Mouse (Mus musculus) layer of hippocampus, adult 11-12 months (tissue): ENCODE measurements around the gene Ptgir.

Source experiments
- DNase-seq: peaks from one replicate; pipeline ENCODE4 v3.0.0; 2022; ENCODE audit warnings: low spot score

The Ptgir gene

DNA sequence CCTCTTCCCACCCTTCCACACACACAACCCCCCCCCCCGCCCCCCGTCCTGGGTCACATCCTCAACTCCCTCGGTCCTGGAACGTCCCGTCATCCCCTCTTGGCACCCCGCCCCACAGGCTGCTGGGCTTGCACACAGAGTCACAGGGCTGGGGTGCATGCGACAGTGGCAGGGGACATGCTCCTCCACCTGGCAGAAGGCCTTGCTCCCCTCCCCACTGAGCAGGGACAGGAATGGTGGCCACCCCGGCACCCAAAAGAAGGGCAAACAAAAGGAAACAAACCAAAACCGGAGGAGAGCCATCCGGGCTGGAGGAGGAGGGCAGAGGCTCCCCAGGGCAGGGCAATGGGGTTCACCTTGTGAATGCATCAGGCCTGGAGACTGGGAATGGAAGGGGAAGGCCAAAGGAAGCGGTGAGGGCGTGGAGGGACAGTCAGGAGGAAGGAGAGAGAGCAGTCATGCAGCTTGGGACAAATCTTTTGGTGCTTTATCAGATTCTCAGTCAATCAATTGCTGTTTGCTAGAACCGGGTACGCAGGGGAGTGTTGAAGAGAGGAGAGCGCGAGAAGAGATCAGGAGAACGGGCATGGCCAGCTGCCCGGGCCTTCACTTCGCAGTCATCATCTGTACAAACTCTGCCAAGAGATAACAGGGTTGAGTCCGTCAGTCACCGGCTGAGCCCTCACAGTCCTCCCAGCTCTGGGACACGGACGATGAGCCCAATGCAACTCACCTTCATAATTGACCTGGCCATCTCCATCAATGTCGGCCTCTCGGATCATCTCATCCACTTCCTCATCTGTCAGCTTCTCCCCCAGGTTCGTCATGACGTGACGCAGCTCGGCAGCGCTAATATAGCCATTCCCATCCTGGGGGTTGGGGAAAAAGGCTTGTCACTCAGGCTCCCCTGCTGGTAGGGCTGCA, 10.3 kb downstream of the Ptgir start:
- peak; percentile 40 for DNase-seq

DNA sequence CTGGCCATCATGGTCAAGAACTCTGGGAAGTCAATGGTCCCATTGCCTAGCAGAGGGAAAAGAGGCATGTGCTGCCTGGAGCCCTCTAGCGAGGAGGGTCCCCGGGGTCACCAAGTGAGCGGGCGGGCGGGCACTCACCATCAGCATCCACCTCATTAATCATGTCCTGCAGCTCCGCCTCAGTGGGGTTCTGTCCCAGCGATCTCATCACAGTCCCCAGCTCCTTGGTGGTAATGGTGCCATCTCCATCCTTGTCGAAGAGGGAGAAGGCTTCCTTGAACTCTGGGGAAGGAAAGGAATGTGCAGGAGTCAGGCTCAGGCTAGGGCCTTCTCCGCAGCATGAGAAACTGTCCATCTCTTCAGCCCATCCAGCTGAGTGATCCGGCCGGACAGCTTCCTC, 11.2 kb downstream of the Ptgir start:
- DNase-seq = no peak

DNA sequence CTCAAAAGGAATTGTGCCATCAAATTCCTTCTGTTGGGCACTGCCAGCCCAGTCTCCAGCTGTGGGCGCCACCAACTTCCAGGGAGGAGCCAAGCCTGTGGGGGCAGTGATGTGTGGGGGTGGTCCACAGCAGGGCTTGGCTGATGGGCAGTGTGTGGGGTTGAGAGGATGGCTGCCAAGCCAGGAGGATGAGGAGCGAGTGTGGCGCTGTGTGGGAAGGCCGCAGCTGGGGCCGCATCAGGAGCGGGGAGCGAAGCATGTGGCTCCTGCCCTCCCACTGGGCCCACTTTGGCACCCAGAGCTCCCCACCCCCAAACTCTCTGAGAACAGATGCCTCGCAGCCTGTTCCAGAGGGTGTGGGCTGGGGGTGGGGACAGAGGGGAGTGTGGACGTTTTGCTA, 11.7 kb downstream of the Ptgir start:
- DNase-seq = peak; percentile 74

DNA sequence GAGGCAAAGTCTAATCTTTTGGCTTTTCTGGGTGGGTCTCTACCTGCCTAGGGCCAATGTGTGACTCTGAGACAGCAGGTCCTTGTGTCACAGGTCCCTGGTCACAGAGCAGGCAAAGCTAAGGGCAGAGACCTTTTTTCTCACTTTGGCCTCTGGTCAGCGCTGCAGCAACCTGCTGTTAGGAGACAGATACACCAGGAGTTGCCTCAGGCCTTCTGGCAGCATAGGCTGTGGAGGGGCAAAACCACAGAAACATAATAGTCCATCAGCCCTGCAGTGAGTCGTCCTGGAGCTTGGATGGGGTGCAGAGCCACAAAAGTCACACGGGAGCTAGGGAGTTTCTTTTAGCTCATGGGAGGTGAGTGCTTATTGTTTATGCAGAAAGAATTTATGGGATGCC, 12.4 kb downstream of the Ptgir start:
- DNase-seq = no peak

DNA sequence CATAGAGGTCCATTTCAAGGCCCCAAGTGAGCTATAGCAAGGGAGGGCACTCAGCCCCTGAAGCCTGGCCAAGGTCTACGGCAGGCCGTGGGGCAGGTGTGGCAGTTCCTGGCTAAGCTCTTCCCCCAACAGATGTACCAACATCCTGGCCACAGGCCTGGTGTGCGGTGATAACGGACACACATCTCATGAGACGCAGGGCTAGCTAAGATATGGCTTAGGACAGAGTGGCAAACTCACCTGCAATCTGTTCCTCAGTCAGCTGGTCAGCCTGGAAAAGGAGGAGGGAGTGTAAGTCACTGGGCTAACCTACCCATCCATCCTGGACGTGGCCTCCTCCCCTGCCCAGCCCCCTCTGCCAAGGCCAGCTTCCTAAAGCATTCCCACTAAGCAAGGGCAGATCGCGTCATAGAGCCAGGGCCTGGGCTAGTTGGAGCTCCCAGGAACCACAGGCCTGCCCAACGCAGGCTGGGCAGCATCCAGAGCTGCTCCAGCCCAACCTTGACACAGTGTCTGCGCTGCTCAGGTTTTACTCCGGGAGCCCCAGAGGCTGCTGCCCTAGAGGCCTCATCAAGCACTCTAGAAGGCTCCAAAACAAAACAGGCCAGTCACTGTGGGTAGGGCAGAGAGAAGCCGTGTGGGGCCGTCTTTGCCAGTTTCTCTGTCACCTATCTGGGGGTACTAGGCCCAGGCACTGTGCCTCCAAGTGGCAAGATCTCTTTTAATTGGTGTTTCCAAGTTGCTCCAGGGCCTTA, 13.3 kb downstream of the Ptgir start:
- no peak for DNase-seq

DNA sequence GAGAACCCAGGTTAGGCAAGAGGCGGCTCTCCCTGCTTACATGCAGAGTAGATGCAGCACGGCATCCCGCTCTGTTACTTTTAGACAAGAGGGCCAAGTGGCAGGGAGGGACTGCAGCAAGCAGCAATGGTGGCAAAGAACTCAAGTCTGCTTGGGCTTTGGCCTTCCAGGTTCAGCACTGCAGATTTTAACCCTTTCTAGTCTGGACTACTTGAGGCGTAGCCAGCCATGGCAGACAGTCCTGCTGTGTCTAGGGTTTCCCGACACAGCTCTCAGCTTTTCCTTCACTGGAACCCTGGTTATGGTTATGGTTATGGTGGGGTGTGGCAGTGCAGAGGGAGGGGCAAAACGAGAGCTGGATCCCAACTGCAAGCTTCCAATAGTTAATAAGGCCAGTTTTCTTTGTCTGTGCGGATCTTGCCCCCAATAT, 13.9 kb downstream of the Ptgir start:
- peak; percentile 45 for DNase-seq

DNA sequence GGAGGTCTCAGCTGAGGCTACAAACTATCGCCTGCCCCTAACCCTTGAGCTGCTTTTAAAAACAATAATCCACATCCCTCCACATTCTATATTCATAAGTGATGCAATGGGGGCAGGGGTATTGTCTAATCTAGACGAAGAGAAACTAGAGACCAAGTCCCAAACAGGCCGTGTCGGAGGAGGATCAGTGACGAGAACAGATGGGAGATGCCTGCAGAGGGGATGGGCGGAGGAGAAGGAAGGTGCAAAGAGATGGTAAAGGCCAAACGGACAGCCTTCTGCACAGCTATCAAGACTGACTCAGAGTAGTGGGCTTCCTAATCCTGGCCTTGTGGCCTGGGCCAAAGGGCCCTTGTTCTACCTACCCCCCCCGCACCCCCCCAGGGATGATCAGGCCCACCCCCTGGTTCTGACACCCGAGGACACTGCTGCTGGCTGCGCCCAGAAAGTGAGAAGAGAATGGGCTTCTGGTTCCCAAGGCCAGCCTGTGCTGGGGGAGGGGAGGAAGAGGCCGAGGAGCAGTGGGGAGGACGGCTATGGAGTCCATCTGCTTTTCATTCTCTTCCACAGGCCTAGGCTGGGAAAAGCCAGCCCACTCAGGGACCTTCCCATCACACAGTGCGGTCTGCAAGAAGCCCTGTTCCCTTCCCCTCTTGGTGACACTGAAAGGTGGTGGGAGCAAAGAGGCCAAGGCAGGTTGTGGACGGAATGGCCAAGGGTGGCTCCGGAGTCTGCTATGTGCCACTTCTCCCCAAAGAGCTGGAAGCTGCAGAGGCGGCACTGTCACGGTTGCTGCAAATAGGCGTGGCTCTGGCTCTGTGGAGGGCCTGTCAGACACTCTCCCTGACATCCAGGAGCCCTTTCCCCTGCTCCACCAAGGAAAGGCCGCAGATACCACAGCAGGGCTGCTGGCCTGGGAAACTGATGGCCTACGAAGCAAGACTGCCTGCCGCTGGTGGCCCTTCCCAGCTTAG, 14.8 kb downstream of the Ptgir start:
- peak; percentile 46 for DNase-seq

DNA sequence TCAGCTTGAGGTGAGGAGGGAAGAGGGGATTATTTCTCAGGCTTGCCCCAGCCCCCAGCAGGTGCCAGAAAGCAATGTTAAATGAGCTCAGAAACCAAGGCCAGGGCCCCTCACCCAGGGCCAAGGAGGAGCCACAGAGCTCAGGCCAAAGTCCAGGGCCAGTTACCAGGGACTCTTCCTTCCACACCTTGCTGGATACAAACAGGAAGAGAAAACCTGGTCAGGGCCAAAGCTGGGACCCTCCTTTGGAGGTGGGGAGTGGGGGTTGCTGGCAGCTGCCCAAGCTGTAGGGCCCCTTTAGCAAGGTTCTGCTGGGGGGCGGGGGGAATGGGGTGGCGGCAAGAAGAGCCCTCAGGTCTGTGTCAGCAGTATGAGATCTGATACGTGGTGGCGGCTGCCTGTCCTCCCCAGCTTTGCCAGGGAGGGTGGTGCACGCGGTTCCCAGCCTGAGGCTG, 15.6 kb downstream of the Ptgir start:
- no peak for DNase-seq

DNA sequence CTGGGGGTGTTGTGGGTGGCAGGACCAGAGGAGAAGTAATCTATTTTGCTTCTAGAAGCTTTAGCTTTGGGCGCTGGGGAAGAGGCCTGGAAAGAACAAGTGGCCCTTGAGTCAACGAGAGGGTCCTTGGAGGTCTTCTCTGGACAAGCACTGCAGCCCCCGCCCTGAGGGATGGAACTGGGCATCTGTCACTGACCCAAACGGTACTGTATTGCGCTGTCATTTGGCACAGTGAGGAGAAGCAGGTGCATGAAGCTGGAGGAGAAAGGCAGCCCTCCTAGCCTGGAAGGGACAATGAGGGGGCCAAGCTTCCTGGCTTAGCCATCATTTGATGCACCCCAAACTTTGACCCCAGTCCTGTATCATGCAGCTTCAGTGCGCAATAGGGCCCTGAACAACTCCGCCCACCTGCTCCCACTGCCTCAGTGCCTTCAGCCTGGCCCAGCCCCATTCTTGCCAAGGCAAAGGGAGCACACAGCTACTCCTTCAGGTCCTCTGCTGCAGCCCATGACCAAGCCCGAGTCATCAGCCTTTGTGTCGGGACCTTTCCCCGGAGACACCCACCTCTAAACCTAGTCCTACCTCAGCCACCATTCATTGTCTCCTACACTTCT, 16.2 kb downstream of the Ptgir start:
- DNase-seq = peak; percentile 63

DNA sequence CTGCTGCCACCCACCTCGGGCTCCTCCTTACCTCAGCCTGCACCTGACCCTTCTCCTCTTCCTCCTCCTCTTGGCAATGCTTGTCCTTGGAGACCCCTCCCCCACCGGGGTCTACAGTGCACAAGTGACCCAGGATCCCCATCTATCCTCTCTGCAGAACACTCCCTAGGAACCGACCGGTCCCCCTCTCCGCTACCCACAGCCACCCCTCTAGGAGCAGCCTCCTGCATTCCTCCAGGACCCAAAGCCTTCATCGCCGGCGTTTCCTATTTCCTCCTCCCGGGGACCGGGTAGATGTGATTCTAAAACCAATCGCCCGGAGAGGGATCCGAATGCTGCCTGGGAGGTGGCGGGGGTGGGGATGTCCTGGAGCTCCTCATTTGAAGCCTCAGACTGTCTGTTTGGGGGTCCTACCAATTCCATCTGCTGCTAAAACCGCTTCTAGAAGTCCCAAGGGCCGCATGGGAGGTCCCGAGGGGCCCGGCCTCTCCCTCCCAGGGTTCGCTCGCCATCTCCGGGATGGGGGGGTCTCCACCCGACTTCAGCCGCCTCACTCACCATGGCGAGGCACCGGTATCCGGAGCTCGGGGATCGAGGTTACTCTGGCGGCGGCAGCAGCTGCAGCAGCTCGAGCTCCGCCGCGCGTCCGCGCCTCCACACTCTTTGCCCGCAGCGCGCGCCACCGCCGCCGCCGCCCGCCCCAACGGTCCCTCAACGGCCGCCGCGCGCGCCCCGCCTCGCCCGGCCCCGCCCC, 17.2 kb downstream of the Ptgir start:
- DNase-seq = peak; percentile 63

DNA sequence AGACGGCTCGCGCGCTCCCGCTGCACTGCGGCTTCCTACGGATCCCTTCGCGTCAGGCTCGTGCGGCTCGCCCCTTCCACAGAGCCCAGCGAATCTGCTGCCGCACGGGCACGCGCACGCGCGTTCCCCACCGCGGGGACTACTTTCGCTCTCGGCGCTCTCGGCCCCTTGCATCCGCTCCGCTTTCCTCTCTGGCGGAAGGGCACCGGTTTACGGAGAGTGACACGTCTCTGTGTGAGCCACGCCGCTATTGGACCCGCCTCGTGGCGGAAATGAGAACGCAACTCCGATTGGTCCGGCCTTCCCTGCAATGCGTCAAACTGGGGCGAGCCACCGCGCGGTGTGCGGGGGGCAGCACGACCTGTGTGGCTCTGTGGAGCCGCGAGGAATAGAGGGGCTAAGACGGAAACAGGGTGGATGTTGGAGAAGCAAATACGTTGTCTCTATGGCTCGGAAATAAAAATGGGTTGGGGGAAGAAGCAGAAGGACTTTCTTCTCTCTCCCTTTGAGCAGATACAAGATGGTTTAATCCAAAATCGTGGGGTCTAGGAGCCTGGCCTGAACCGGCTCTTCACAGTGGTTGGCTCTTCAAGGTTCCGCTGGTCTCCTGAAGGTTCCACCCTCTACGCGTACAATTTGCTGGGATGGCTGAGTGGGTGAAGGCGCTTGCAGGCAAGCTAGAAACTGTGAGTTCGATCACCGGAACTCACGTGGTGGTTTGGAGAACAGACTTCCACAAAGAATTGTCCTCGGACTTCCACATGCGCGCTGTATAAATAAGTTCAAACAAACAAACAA, 17.9 kb downstream of the Ptgir start, which contains the start of gene Calm3:
Gene Calm3, minus strand, starts transcription at position 78 of the 798 bp plus-strand sequence.
- DNase-seq = peak; percentile 100

DNA sequence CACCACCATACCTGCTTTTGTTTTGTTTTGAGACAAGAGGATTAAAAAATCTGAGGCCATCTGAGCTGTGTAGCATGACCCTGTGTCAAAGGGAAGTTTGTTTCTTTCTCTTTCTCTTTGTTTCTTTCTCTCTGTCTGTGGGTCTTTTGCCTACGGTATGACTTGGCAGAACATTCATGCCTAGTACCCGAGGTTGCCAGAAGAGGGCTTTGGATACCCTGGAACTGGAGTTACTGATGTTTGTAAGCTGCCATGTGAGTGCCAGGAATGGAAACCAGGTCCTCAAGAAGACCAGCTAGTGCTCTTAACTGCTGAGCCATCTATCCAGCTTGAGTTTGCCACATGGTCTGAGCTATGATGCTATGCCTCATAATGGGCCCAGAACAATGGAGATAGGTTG, 22.1 kb downstream of the Ptgir start:
- DNase-seq = no peak

DNA sequence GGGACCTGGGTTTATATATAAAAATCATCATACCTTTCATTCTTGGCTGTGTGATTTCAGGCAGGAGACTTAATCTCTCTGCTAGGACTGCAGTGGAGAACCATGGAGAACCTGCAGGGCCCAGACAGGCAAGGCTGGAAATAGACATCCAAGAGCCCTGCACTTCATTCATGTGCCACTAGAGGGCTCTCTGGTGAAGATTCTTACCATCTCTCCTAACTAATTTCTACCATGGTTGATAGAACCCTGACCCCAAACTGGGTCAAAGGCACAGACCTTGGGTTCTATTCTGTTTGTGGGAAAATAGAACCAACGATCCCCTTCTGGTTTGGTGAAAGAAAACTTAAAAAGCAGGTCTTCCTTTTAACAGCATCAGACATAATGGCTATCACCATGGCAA, 24.6 kb downstream of the Ptgir start:
- peak; percentile 87 for DNase-seq

DNA sequence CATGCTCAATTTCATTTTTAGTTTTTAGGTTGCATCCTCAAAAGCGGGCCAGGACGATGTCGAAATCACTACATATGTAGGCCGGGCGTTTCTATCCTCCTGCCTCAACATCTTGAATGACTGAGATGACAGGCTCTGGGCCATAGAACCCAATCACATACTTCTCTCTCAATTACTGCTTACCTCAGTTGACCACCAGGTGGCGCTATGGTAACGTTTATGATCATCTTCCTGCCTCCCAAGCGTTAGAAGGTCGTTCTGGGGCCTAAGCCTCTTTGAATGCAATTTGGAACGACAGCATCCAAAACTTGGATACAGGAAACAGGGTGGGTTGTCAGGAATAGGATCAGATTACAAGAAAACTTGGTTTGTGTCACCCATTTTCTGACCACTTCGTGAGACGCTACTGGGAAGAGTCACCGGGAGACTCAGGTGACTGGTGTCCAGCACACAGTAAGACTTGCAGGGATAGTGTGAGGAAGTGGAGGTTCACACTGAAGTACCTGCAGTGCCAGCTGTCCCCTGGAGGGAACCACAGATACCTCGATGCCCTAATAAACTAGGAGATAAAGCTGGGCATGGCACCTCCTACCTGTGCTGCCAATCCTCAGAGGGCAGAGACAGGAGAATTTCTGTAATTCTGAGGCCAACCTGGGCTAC, 25.8 kb downstream of the Ptgir start:
- DNase-seq = peak; percentile 94

DNA sequence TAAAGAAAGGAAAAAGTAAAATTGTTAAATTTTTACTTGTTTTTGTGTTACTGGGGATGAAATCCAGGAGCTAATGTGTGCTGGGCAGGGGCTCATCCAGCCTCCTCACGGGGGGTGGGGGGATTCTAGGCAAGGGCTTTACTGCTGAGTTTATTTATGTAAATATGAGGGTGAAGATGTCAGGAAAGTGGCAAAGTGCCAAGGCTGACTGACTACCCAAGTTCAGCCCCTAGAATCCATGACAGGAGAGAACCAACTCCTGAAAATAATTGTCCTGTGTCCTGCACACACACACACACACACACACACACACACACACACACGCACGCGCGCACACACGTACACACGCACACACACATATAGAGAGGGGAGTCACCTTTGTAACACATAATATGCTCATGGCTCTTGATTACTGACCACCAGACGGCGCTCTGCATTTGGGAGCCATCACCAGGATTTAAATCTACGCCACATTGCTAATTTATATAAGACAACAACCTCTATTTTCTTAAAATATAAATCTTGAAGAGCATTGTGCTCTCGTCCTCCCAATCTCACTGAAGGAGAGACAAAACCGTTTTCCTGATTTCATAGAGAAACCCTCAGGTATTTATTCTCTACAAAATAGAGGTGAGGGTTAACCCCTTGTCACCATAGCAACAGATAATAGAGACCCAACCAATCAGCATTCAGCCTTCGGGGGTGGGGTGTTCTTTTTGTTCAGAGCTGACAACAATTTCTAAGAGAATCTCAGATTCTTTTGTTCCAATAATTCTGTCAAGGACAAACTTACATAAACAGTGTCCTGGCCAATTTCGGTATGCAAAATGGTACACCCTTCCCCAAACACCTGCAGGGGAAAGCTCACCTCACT, 26.7 kb downstream of the Ptgir start:
- peak; percentile 80 for DNase-seq

DNA sequence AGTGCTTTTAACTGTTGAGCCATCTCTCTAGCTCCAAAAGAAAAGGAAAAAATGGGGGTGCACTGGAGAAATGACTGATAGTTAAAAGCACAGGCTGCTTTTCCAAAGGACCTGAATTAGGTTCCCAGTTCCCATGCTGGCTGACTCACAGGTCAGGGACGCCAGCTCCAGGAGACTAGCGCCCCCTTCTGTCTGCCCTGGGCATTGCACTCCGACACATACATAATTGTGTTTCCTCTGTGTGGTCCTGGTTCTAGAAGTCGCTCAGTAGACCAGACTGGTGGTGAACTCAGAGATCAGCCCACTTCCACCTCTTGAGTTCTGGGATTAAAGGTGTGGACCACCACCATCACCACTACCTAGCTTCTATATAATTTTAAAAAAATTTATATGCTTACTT, 31.0 kb downstream of the Ptgir start:
- DNase-seq = no peak

DNA sequence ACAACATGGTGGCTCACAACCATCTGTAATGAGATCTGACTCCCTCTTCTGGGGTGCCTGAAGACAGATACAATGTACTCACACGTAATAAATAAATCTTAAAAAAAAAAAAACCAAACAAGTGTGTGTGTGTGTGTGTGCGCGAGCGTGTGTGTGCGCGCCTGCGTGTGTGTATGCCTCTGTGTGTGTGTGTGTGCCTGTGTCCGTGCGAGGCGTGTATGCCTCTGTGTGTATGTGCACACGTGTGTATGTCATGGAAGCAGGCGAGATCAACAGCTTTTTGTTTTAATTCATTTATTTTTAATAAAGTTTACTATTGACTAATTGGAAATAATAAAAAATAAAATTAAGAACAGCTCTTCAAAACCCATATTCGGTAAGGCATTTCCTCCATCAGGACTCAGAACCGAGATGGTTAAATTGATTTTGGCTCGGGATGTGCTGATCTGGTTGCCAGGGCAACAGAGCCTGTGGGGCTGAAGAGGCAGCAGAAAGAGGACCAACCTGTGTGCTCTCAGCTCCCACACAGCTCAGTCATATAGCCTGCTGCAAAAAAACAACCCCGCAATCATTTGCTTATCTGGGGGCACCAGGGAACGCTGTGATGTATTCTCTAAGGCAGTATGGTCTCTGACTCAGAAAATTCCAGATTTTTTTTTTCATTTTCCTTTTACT, 32.0 kb downstream of the Ptgir start:
- peak; percentile 78 for DNase-seq

DNA sequence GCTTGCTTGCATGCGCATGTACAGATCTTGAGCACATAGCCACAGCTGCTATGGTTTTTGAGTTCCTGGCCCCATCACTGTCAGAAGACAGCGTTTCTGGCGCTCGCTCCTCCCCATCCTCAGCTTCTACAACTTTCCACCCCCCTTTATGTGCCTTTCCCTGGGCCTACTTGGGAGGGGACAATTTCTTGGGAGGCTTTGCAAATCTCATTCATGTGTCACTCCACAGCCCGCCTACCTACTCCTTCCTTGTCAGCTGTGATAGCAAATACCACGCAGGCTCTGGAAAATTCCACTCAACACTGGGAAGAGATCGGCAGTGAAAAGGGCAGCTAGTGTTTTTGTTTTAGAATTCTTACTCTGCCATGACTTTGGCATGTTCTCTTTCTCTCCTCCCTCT, 34.0 kb downstream of the Ptgir start:
- peak; percentile 61 for DNase-seq
